Mouse (Mus musculus): ENCODE measurements around the gene Oasl2. TPM values are rescaled to one million over a fixed set of nuclear protein-coding genes. Genes with fewer than 3 reads are reported as not detected.
"Not testable (repeated sequence)": the region's sequence is repeated elsewhere in the genome, so short reads cannot be mapped to it uniquely, and the experiment has no call there.

Oasl2 gene
- 1.1 and 1.7 TPM in 2 replicates for polyA plus RNA-seq (2016; fragmentation: Nextera tagmentation; extraction: Ambion mirVana)

GRCm38 (mm10) chr5:114896688-114897373, at the start of gene Oasl2:
Gene Oasl2, plus strand, starts transcription at chr5:114896936.
- Histone ChIP-seq H3K27me3 (ENCODE audit: insufficient read depth, poor library complexity, severe bottlenecking) (0 out of 2 replicates have a peak, but pooled peaks cover 6% of the 10 kb centered on the region), H3K9me3 (no peaks in the 10 kb centered on the region), H3K27ac (no peak within 1 kb of the TSS; the same call in 1 of the 2 replicates), H3K36me3 (no peaks in the 10 kb centered on the region), H3K4me1 (peaks cover 11% of the 10 kb centered on the region; the same call in 1 of the 2 replicates), H3K4me3 (peak within 1 kb of the TSS; percentile 23; the same call in 1 of the 2 replicates)
- 49% methylated on average over 13 of the region's 13 CpGs for WGBS
- DNase-seq (ENCODE audit: low spot score), result no peak

GRCm38 (mm10) chr5:114851565-114852236, 45.0 kb upstream of the Oasl2 start:
- DNase-seq (ENCODE audit: low spot score), result no peak
- Histone ChIP-seq H3K27ac (no peak overlapping the region), H3K4me3 (no peak overlapping the region), H3K9me3 (no peaks in the 10 kb centered on the region), H3K27me3 (ENCODE audit: insufficient read depth, poor library complexity, severe bottlenecking) (peaks cover 32% of the 10 kb centered on the region), H3K4me1 (no peaks in the 10 kb centered on the region), H3K36me3 (no peaks in the 10 kb centered on the region)
- 79% methylated on average over 20 of the region's 20 CpGs for WGBS

- not testable (repeated sequence) for DNase-seq (ENCODE audit: low spot score); H3K36me3 ChIP-seq
- 69% methylated on average over 3 of the region's 5 CpGs for WGBS
Measured at GRCm38 (mm10) chr5:114853364-114853763, 43.4 kb upstream of the Oasl2 start, which contains the start of gene 4930519G04Rik. Gene 4930519G04Rik, plus strand, starts transcription at chr5:114853664.

GRCm38 (mm10) chr5:114858582-114858981, 38.2 kb upstream of the Oasl2 start, which contains the start of gene Gm9936:
Gene Gm9936, minus strand, starts transcription at chr5:114858682.
- Histone ChIP-seq H3K9me3 (no peaks in the 10 kb centered on the region), H3K4me1 (peaks cover 7% of the 10 kb centered on the region; the same call in 1 of the 2 replicates), H3K4me3 (peak within 1 kb of the TSS; percentile 49), H3K27ac (peak within 1 kb of the TSS; percentile 38; the same call in 1 of the 2 replicates), H3K27me3 (ENCODE audit: insufficient read depth, poor library complexity, severe bottlenecking) (peaks cover 55% of the 10 kb centered on the region), H3K36me3 (no peaks in the 10 kb centered on the region)
- DNase-seq (ENCODE audit: low spot score), result no peak
- WGBS, result 75% methylated on average over 12 of the region's 12 CpGs

More at GRCm38 (mm10) chr5:114853364-114853763, 43.4 kb upstream of the Oasl2 start, which contains the start of gene 4930519G04Rik:
- H3K4me3 ChIP-seq, H3K4me1 ChIP-seq, H3K9me3 ChIP-seq, H3K27ac ChIP-seq: not testable (repeated sequence)
- peaks cover 48% of the 10 kb centered on the region for H3K27me3 ChIP-seq (ENCODE audit: insufficient read depth, poor library complexity, severe bottlenecking)

GRCm38 (mm10) chr5:114859253-114859652, 37.5 kb upstream of the Oasl2 start:
- H3K27ac ChIP-seq, result peak overlapping the region; percentile 38; the same call in 1 of the 2 replicates
- H3K36me3 ChIP-seq, result no peaks in the 10 kb centered on the region
- H3K27me3 ChIP-seq (ENCODE audit: insufficient read depth, poor library complexity, severe bottlenecking), result peaks cover 50% of the 10 kb centered on the region
- WGBS, result 6% methylated on average over 18 of the region's 18 CpGs
- peaks cover 7% of the 10 kb centered on the region; the same call in 1 of the 2 replicates for H3K4me1 ChIP-seq
- H3K9me3 ChIP-seq, result no peaks in the 10 kb centered on the region
- peak overlapping the region; percentile 49 for H3K4me3 ChIP-seq
- DNase-seq (ENCODE audit: low spot score), result peak; percentile 83

- no peak overlapping the region for H3K27ac ChIP-seq
- no peak for DNase-seq (ENCODE audit: low spot score)
- H3K27me3 ChIP-seq (ENCODE audit: insufficient read depth, poor library complexity, severe bottlenecking), result peaks cover 38% of the 10 kb centered on the region
- H3K4me3 ChIP-seq, result no peak overlapping the region
- H3K36me3 ChIP-seq, result no peaks in the 10 kb centered on the region
- WGBS, result 76% methylated on average over 6 of the region's 6 CpGs
- H3K9me3 ChIP-seq, result no peaks in the 10 kb centered on the region
- H3K4me1 ChIP-seq, result peaks cover 7% of the 10 kb centered on the region; the same call in 1 of the 2 replicates
Measured at GRCm38 (mm10) chr5:114861730-114862129, 35.0 kb upstream of the Oasl2 start.

GRCm38 (mm10) chr5:114864813-114865212, 31.9 kb upstream of the Oasl2 start:
- Histone ChIP-seq H3K27me3 (ENCODE audit: insufficient read depth, poor library complexity, severe bottlenecking) (peaks cover 15% of the 10 kb centered on the region), H3K36me3 (no peaks in the 10 kb centered on the region), H3K27ac (no peak overlapping the region), H3K4me1 (0 out of 2 replicates have a peak, but pooled peaks cover 3% of the 10 kb centered on the region), H3K9me3 (peaks cover 14% of the 10 kb centered on the region; the same call in 1 of the 2 replicates), H3K4me3 (no peak overlapping the region)
- WGBS, result 77% methylated on average over 7 of the region's 7 CpGs
- no peak for DNase-seq (ENCODE audit: low spot score)

- Histone ChIP-seq H3K4me3 (no peak overlapping the region), H3K9me3 (peaks cover 14% of the 10 kb centered on the region; the same call in 1 of the 2 replicates), H3K4me1 (0 out of 2 replicates have a peak, but pooled peaks cover 3% of the 10 kb centered on the region), H3K36me3 (no peaks in the 10 kb centered on the region), H3K27me3 (ENCODE audit: insufficient read depth, poor library complexity, severe bottlenecking) (peaks cover 15% of the 10 kb centered on the region), H3K27ac (no peak overlapping the region)
- no peak for DNase-seq (ENCODE audit: low spot score)
- 87% methylated on average over 12 of the region's 12 CpGs for WGBS
Measured at GRCm38 (mm10) chr5:114865279-114865678, 31.5 kb upstream of the Oasl2 start.

GRCm38 (mm10) chr5:114875858-114876257, 20.9 kb upstream of the Oasl2 start:
- Histone ChIP-seq H3K4me3 (no peak overlapping the region), H3K4me1 (peaks cover 19% of the 10 kb centered on the region), H3K9me3 (no peaks in the 10 kb centered on the region), H3K27ac (no peak overlapping the region), H3K27me3 (ENCODE audit: insufficient read depth, poor library complexity, severe bottlenecking) (peaks cover 18% of the 10 kb centered on the region; the same call in 1 of the 2 replicates), H3K36me3 (no peaks in the 10 kb centered on the region)
- no peak for DNase-seq (ENCODE audit: low spot score)
- WGBS, result 44% methylated on average over 6 of the region's 6 CpGs

GRCm38 (mm10) chr5:114876331-114876730, 20.4 kb upstream of the Oasl2 start:
- H3K9me3 ChIP-seq, result no peaks in the 10 kb centered on the region
- no peak overlapping the region for H3K4me3 ChIP-seq
- WGBS, result 54% methylated on average over 6 of the region's 6 CpGs
- no peak overlapping the region for H3K27ac ChIP-seq
- H3K27me3 ChIP-seq (ENCODE audit: insufficient read depth, poor library complexity, severe bottlenecking), result peaks cover 18% of the 10 kb centered on the region; the same call in 1 of the 2 replicates
- H3K4me1 ChIP-seq, result peaks cover 19% of the 10 kb centered on the region
- no peak for DNase-seq (ENCODE audit: low spot score)
- no peaks in the 10 kb centered on the region for H3K36me3 ChIP-seq

GRCm38 (mm10) chr5:114877487-114877886, 19.2 kb upstream of the Oasl2 start:
- Histone ChIP-seq H3K4me3 (no peak overlapping the region), H3K27ac (no peak overlapping the region), H3K36me3 (no peaks in the 10 kb centered on the region), H3K27me3 (ENCODE audit: insufficient read depth, poor library complexity, severe bottlenecking) (peaks cover 20% of the 10 kb centered on the region; the same call in 1 of the 2 replicates), H3K9me3 (no peaks in the 10 kb centered on the region), H3K4me1 (peaks cover 19% of the 10 kb centered on the region)
- DNase-seq (ENCODE audit: low spot score), result no peak
- 80% methylated on average over 7 of the region's 7 CpGs for WGBS

GRCm38 (mm10) chr5:114879399-114879798, 17.3 kb upstream of the Oasl2 start:
- H3K4me3 ChIP-seq, result no peak overlapping the region
- H3K36me3 ChIP-seq, result no peaks in the 10 kb centered on the region
- no peak overlapping the region for H3K27ac ChIP-seq
- DNase-seq (ENCODE audit: low spot score), result no peak
- H3K4me1 ChIP-seq, result peaks cover 19% of the 10 kb centered on the region
- H3K9me3 ChIP-seq, result no peaks in the 10 kb centered on the region
- H3K27me3 ChIP-seq (ENCODE audit: insufficient read depth, poor library complexity, severe bottlenecking), result peaks cover 29% of the 10 kb centered on the region; the same call in 1 of the 2 replicates
- 40% methylated on average over 13 of the region's 13 CpGs for WGBS

Measured in heart, embryonic 10.5 days (tissue).